Mouse (Mus musculus) small intestine, adult 2 months (tissue): ENCODE measurements around the gene Ccdc177.

Experiments used
- CTCF ChIP-seq: fragments of 200-500 bp; IDR thresholded peaks from 2 replicates; pipeline ENCODE4 v1.5.1; 2012; ENCODE audit warnings: low read depth, mild to moderate bottlenecking, control low read depth, inconsistent platforms, low read length, moderate library complexity, mixed read lengths; ENCODE audit not compliant: insufficient replicate concordance, insufficient read length; ENCODE audit errors: extremely low read depth
- POLR2A ChIP-seq: fragments of 200-500 bp; IDR thresholded peaks from 2 replicates; pipeline ENCODE4 v1.6.1; 2012; ENCODE audit warnings: low read depth, mild to moderate bottlenecking, control low read depth, inconsistent platforms, low read length, moderate library complexity

- TF ChIP-seq CTCF (no peak), POLR2A (no peak)
Observed at GRCm38 (mm10) chr12:80759387-80759712, 1.1 kb downstream of the Ccdc177 start.
